Mouse (Mus musculus): ENCODE measurements around the gene Rasgrp4. TPM values are rescaled to one million over a fixed set of nuclear protein-coding genes. Genes with fewer than 3 reads are reported as not detected.

The Rasgrp4 gene
- total RNA-seq, 1 experiment = 5.6 TPM

DNA sequence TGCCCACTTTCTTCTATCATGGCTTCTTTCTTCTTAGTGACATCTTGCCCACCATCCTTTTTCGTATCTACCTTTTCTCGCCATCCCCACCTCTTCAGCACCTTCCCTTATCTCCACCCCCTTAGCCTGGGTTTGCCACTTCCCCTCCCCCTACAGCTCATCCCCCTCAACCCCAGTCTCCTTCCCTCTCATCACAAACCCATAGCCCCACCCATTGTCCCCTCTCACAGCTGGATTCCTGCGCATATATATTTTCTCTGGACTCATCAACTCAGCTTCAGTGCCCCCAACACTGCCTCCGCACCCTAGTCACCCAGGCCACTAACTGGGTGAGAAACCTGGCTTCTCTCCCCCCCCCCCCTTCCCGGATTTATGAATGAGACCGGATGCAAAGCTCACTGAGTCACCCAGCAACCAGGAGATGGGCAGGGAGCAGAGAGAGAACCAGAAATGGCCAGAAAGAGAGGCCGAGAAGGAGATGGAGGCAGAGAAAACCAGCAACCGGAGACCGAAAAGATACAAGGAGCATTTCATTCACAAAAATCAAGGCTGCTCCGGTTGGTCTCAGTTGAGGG, 33.6 kb downstream of the Rasgrp4 start:
- Histone ChIP-seq H3K4me3 (ENCODE audit: insufficient read depth in 1 of 2, low read depth in 1 of 2, low read length in 2 of 2, poor library complexity in 1 of 2, severe bottlenecking in 1 of 2) (peak overlapping the region; percentile 71 to 99), H3K27ac (ENCODE audit: insufficient read depth, low read depth, low read length, poor library complexity, severe bottlenecking) (peak overlapping the region; percentile 9; the same call in 1 of the 2 replicates), H3K9me3 (ENCODE audit: control insufficient read depth, insufficient read depth, low read depth, low read length) (no peaks in the 10 kb centered on the region), H3K9ac (ENCODE audit: insufficient read depth, low read depth, low read length, poor library complexity, severe bottlenecking) (peak overlapping the region; percentile 46; the same call in 1 of the 2 replicates), H3K36me3 (ENCODE audit: control insufficient read depth, insufficient read depth, low read length, poor library complexity, severe bottlenecking) (peaks cover 8% of the 10 kb centered on the region), H3K4me1 (ENCODE audit: control insufficient read depth in 2 of 2, insufficient read depth in 2 of 2, low read length in 2 of 2, poor library complexity in 1 of 2) (peaks cover 4 to 28% of the 10 kb centered on the region in 2 experiments; a peak in 3 of 4 replicates)
- DNase-seq (ENCODE audit: low read depth, low spot score) = no peak
- in situ Hi-C loops (cut with MboI; ENCODE audit: low sequenced_read_pairs in 2 of 2, unreplicated experiment in 2 of 2) = no loop called here
- TF ChIP-seq MAFK (IDR thresholded peaks at IDR 0.05; ENCODE audit: insufficient read depth, low read depth, low read length) = no peak
- TF ChIP-seq CHD2 (IDR thresholded peaks at IDR 0.05; ENCODE audit: low read depth, low read length) = no peak
- no peak for TF ChIP-seq ZC3H11A (IDR thresholded peaks at IDR 0.05; ENCODE audit: borderline replicate concordance, low read depth, low read length)
- no peak for TF ChIP-seq HCFC1 (IDR thresholded peaks at IDR 0.05; ENCODE audit: borderline replicate concordance, insufficient read depth, low read length)
- no peak for TF ChIP-seq ZNF384 (IDR thresholded peaks at IDR 0.05; ENCODE audit: low read depth, low read length)

GRCm38 (mm10) chr7:29168791-29169230, 34.2 kb downstream of the Rasgrp4 start:
- H3K9ac ChIP-seq (ENCODE audit: insufficient read depth, low read depth, low read length, poor library complexity, severe bottlenecking) = peak overlapping the region; percentile 63
- H3K27ac ChIP-seq (ENCODE audit: insufficient read depth, low read depth, low read length, poor library complexity, severe bottlenecking) = peak overlapping the region; percentile 9; the same call in 1 of the 2 replicates
- no peak for DNase-seq (ENCODE audit: low read depth, low spot score)

GRCm38 (mm10) chr7:29169231-29170065, 34.8 kb downstream of the Rasgrp4 start:
- TF ChIP-seq MAFK (IDR thresholded peaks at IDR 0.05; ENCODE audit: insufficient read depth, low read depth, low read length) = no peak
- TF ChIP-seq CHD2 (IDR thresholded peaks at IDR 0.05; ENCODE audit: low read depth, low read length) = 0 out of 2 replicates have a peak, but pooled peaks have one; percentile 46
- TF ChIP-seq ZNF384 (IDR thresholded peaks at IDR 0.05; ENCODE audit: low read depth, low read length) = no peak
- no peak for TF ChIP-seq ZC3H11A (IDR thresholded peaks at IDR 0.05; ENCODE audit: borderline replicate concordance, low read depth, low read length)
- peak; percentile 56; the same call in 1 of the 2 replicates for TF ChIP-seq HCFC1 (IDR thresholded peaks at IDR 0.05; ENCODE audit: borderline replicate concordance, insufficient read depth, low read length)
- Histone ChIP-seq H3K4me1 (ENCODE audit: control insufficient read depth in 2 of 2, insufficient read depth in 2 of 2, low read length in 2 of 2, poor library complexity in 1 of 2) (peaks cover 4 to 25% of the 10 kb centered on the region in 2 experiments; a peak in 3 of 4 replicates), H3K4me3 (ENCODE audit: insufficient read depth in 1 of 2, low read depth in 1 of 2, low read length in 2 of 2, poor library complexity in 1 of 2, severe bottlenecking in 1 of 2) (peak overlapping the region; percentile 71 to 99), H3K9me3 (ENCODE audit: control insufficient read depth, insufficient read depth, low read depth, low read length) (no peaks in the 10 kb centered on the region), H3K9ac (ENCODE audit: insufficient read depth, low read depth, low read length, poor library complexity, severe bottlenecking) (peak overlapping the region; percentile 63), H3K36me3 (ENCODE audit: control insufficient read depth, insufficient read depth, low read length, poor library complexity, severe bottlenecking) (peaks cover 13% of the 10 kb centered on the region), H3K27ac (ENCODE audit: insufficient read depth, low read depth, low read length, poor library complexity, severe bottlenecking) (peak overlapping the region; percentile 62; the same call in 1 of the 2 replicates)
- in situ Hi-C loops (cut with MboI; ENCODE audit: low sequenced_read_pairs in 2 of 2, unreplicated experiment in 2 of 2) = no loop called here
- peak; percentile 92 for DNase-seq (ENCODE audit: low read depth, low spot score)

More at GRCm38 (mm10) chr7:29168791-29169230, 34.2 kb downstream of the Rasgrp4 start:
- no peaks in the 10 kb centered on the region for H3K9me3 ChIP-seq (ENCODE audit: control insufficient read depth, insufficient read depth, low read depth, low read length)
- TF ChIP-seq HCFC1 (IDR thresholded peaks at IDR 0.05; ENCODE audit: borderline replicate concordance, insufficient read depth, low read length) (peak; percentile 26; the same call in 1 of the 2 replicates), ZNF384 (IDR thresholded peaks at IDR 0.05; ENCODE audit: low read depth, low read length) (no peak), ZC3H11A (IDR thresholded peaks at IDR 0.05; ENCODE audit: borderline replicate concordance, low read depth, low read length) (no peak), CHD2 (IDR thresholded peaks at IDR 0.05; ENCODE audit: low read depth, low read length) (no peak), MAFK (IDR thresholded peaks at IDR 0.05; ENCODE audit: insufficient read depth, low read depth, low read length) (no peak)
- in situ Hi-C loops (cut with MboI; ENCODE audit: low sequenced_read_pairs in 2 of 2, unreplicated experiment in 2 of 2) = no loop called here
- peaks cover 4 to 27% of the 10 kb centered on the region in 2 experiments; a peak in 3 of 4 replicates for H3K4me1 ChIP-seq (ENCODE audit: control insufficient read depth in 2 of 2, insufficient read depth in 2 of 2, low read length in 2 of 2, poor library complexity in 1 of 2)
- peaks cover 11% of the 10 kb centered on the region for H3K36me3 ChIP-seq (ENCODE audit: control insufficient read depth, insufficient read depth, low read length, poor library complexity, severe bottlenecking)
- H3K4me3 ChIP-seq (ENCODE audit: insufficient read depth in 1 of 2, low read depth in 1 of 2, low read length in 2 of 2, poor library complexity in 1 of 2, severe bottlenecking in 1 of 2) = peak overlapping the region; percentile 71 to 99

DNA sequence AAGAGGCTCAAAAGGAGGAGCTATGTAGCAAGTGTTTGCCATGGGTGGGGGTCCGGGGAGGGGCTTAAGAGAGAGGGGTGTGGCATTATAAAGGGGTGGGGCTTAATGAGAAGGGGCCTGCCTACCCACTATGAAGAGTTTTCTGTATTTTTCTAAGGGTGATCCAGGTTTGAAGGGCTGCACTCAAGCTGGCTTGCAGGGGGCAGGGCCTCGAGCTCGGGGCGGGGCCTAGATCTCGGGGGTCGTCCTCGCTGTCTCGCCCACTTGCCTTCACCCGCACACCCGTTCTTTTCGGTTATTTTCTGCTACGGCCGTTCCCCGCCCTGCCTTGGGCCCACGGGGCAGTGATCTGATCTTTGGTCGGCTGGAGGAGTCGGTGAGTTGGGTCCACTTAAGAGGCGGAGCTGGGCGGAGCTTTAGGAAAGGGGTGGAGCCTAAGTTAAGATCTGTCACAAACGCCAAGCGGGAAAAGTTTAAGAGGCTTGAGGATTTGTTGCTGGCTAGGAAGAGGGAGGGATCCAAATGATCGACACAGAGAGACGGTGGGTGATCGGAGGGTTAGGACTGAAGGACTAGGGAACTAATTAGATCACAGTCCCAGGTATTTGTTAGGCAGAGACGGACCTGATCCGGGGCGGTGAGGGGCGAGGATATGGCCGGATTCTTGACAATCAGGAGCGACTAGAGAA, 35.6 kb downstream of the Rasgrp4 start, which contains the start of the genes Ggn and Spred3:
Gene Ggn (plus strand): TSS at position 145 of the 689 bp plus-strand sequence.
Gene Spred3 (minus strand): TSS at position 346 of the 689 bp plus-strand sequence.
- peak within 1 kb of the TSS; percentile 62 for H3K27ac ChIP-seq (ENCODE audit: insufficient read depth, low read depth, low read length, poor library complexity, severe bottlenecking)
- peak within 1 kb of the TSS; percentile 74 for H3K9ac ChIP-seq (ENCODE audit: insufficient read depth, low read depth, low read length, poor library complexity, severe bottlenecking)
- DNase-seq (ENCODE audit: low read depth, low spot score) = no peak
- in situ Hi-C loops (cut with MboI; ENCODE audit: low sequenced_read_pairs in 2 of 2, unreplicated experiment in 2 of 2) = no loop called here
- peaks cover 4 to 25% of the 10 kb centered on the region in 2 experiments; a peak in 3 of 4 replicates for H3K4me1 ChIP-seq (ENCODE audit: control insufficient read depth in 2 of 2, insufficient read depth in 2 of 2, low read length in 2 of 2, poor library complexity in 1 of 2)
- no peaks in the 10 kb centered on the region for H3K9me3 ChIP-seq (ENCODE audit: control insufficient read depth, insufficient read depth, low read depth, low read length)
- H3K4me3 ChIP-seq (ENCODE audit: insufficient read depth in 1 of 2, low read depth in 1 of 2, low read length in 2 of 2, poor library complexity in 1 of 2, severe bottlenecking in 1 of 2) = peak within 1 kb of the TSS; percentile 71 to 99
- TF ChIP-seq HCFC1 (IDR thresholded peaks at IDR 0.05; ENCODE audit: borderline replicate concordance, insufficient read depth, low read length) (no peak), ZC3H11A (IDR thresholded peaks at IDR 0.05; ENCODE audit: borderline replicate concordance, low read depth, low read length) (no peak), MAFK (IDR thresholded peaks at IDR 0.05; ENCODE audit: insufficient read depth, low read depth, low read length) (no peak), CHD2 (IDR thresholded peaks at IDR 0.05; ENCODE audit: low read depth, low read length) (no peak), ZNF384 (IDR thresholded peaks at IDR 0.05; ENCODE audit: low read depth, low read length) (no peak)
- H3K36me3 ChIP-seq (ENCODE audit: control insufficient read depth, insufficient read depth, low read length, poor library complexity, severe bottlenecking) = peaks cover 20% of the 10 kb centered on the region
